Mouse (Mus musculus) heart, postnatal 25 days (tissue): ENCODE measurements at regions not wholly inside any gene's neighbourhood (a gene's known extent, or its start where the extent isn't known, plus 50 kb on each side); places are given as distances from the start of the nearest gene placed in this dataset.

Experiments used
- DNase-seq: peaks from one replicate; pipeline ENCODE4 v3.0.0; 2022; ENCODE audit warnings: low spot score
- intact Hi-C: fragments of 180-260 bp; cut with DNase I; formaldehyde crosslinking; loops from one replicate; pipeline ENCODE4 v1.15.1; 2025

- no peak for DNase-seq
- intact Hi-C loops = loop anchor here (2.0 kb wide), 1 partner anchor 339 kb away; no protein-coding TSS in a partner anchor
Measured at GRCm38 (mm10) chr15:64513501-64514097, 303.9 kb upstream of the Gm21798 start.

GRCm38 (mm10) chr15:64515179-64515578, 302.3 kb upstream of the Gm21798 start:
- intact Hi-C loops = loop anchor here (2.0 kb wide), 1 partner anchor 340 kb away; no protein-coding TSS in a partner anchor
- DNase-seq = no peak

- intact Hi-C loops = no loop called here
Measured at GRCm38 (mm10) chr15:64519207-64519628, 298.3 kb upstream of the Gm21798 start.

GRCm38 (mm10) chr15:64520568-64520967, 296.9 kb upstream of the Gm21798 start:
- intact Hi-C loops = no loop called here
- no peak for DNase-seq

More at GRCm38 (mm10) chr15:64519207-64519628, 298.3 kb upstream of the Gm21798 start:
- no peak for DNase-seq

- intact Hi-C loops = loop anchor here (5.0 kb wide), 1 partner anchor 95 kb away; no protein-coding TSS in a partner anchor
- no peak for DNase-seq
Measured at GRCm38 (mm10) chr15:64532260-64533120, 285.0 kb upstream of the Gm21798 start.

- intact Hi-C loops = loop anchor here (5.0 kb wide), 1 partner anchor 94 kb away; no protein-coding TSS in a partner anchor
- peak; percentile 40 for DNase-seq
Measured at GRCm38 (mm10) chr15:64533169-64533795, 284.2 kb upstream of the Gm21798 start.

GRCm38 (mm10) chr15:64534166-64534565, 283.3 kb upstream of the Gm21798 start:
- intact Hi-C loops = loop anchor here (5.0 kb wide), 1 partner anchor 93 kb away; no protein-coding TSS in a partner anchor
- DNase-seq = no peak

- DNase-seq = peak; percentile 30
- intact Hi-C loops = no loop called here
Measured at GRCm38 (mm10) chr15:64535160-64535559, 282.3 kb upstream of the Gm21798 start.

GRCm38 (mm10) chr15:64541395-64541794, 276.1 kb upstream of the Gm21798 start:
- intact Hi-C loops = loop anchor here (5.0 kb wide), 1 partner anchor 119 kb away; no protein-coding TSS in a partner anchor
- DNase-seq = no peak

- intact Hi-C loops = loop anchor here (5.0 kb wide), 1 partner anchor 120 kb away; no protein-coding TSS in a partner anchor
- peak; percentile 68 for DNase-seq
Measured at GRCm38 (mm10) chr15:64542250-64542901, 275.1 kb upstream of the Gm21798 start.

- no peak for DNase-seq
- intact Hi-C loops = loop anchor here (5.0 kb wide), 1 partner anchor 121 kb away; no protein-coding TSS in a partner anchor
Measured at GRCm38 (mm10) chr15:64542908-64543307, 274.6 kb upstream of the Gm21798 start.

GRCm38 (mm10) chr15:64546035-64546434, 271.5 kb upstream of the Gm21798 start:
- intact Hi-C loops = no loop called here
- no peak for DNase-seq

- no peak for DNase-seq
- intact Hi-C loops = no loop called here
Measured at GRCm38 (mm10) chr15:64557540-64557939, 260.0 kb upstream of the Gm21798 start.

GRCm38 (mm10) chr15:64558220-64558619, 259.3 kb upstream of the Gm21798 start:
- DNase-seq = no peak
- intact Hi-C loops = no loop called here

- no peak for DNase-seq
- intact Hi-C loops = no loop called here
Measured at GRCm38 (mm10) chr15:64562431-64563111, 254.9 kb upstream of the Gm21798 start.

GRCm38 (mm10) chr15:64564703-64565102, 252.8 kb upstream of the Gm21798 start:
- intact Hi-C loops = no loop called here
- no peak for DNase-seq

- DNase-seq = no peak
- intact Hi-C loops = no loop called here
Measured at GRCm38 (mm10) chr15:64576891-64577535, 240.5 kb upstream of the Gm21798 start.

GRCm38 (mm10) chr15:64578991-64579390, 238.5 kb upstream of the Gm21798 start:
- DNase-seq = no peak
- intact Hi-C loops = no loop called here

- intact Hi-C loops = no loop called here
- no peak for DNase-seq
Measured at GRCm38 (mm10) chr15:64580481-64580880, 237.0 kb upstream of the Gm21798 start.
